Mouse (Mus musculus) neural tube, embryonic 14.5 days (tissue): ENCODE measurements around the gene Rps19. TPM values are rescaled to one million over a fixed set of nuclear protein-coding genes. Genes with fewer than 3 reads are reported as not detected.

Experiments
- polyA plus RNA-seq: library from polyadenylated mRNA; unstranded; fragments of >200 nt; fragmentation: Nextera tagmentation; extraction: Ambion mirVana; gene quantifications from 2 replicates; pipeline ENCODE4 v1.2.1, GENCODE M21; 2014

The Rps19 gene
- polyA plus RNA-seq, 1 experiment from 2014 or later, result 1,219 TPM

Other genes with a start within 250 kb of the Rps19 start
- gene Lypd3, start 247.8 kb upstream of the Rps19 start, polyA plus RNA-seq, result 0.16 TPM in 1 of 2 replicates, not detected in the other
- gene Tex101, start 207.7 kb upstream of the Rps19 start, polyA plus RNA-seq, result not detected in 2 replicates
- not detected in 2 replicates for gene BC049730, start 175.1 kb upstream of the Rps19 start, polyA plus RNA-seq
- gene Gm4763, start 157.5 kb upstream of the Rps19 start, polyA plus RNA-seq, result not detected in 2 replicates
- gene Cd177, start 124.1 kb upstream of the Rps19 start, polyA plus RNA-seq, result 0.11 TPM in 1 of 2 replicates, not detected in the other
- 0.99 and 1.2 TPM in 2 replicates for gene Ceacam10, start 107.2 kb upstream of the Rps19 start, polyA plus RNA-seq
- gene Gm9844, start 22.2 kb upstream of the Rps19 start, polyA plus RNA-seq, result 25.0 and 25.6 TPM in 2 replicates
- not detected in 2 replicates for gene Lypd4, start 14.4 kb upstream of the Rps19 start, polyA plus RNA-seq
- gene Dmrtc2, start 14.3 kb upstream of the Rps19 start, polyA plus RNA-seq, result 0.22 TPM in 1 of 2 replicates, not detected in the other
- 0.16 and 0.18 TPM in 2 replicates for gene Cd79a, start 13.0 kb downstream of the Rps19 start, polyA plus RNA-seq
- gene Arhgef1, start 18.5 kb downstream of the Rps19 start, polyA plus RNA-seq, result 65.6 and 71.6 TPM in 2 replicates
- gene Gm4881, start 60.1 kb downstream of the Rps19 start, polyA plus RNA-seq, result 1.2 and 1.5 TPM in 2 replicates
- 319 and 339 TPM in 2 replicates for gene Rabac1, start 88.4 kb downstream of the Rps19 start, polyA plus RNA-seq
- gene Atp1a3, start 121.6 kb downstream of the Rps19 start, polyA plus RNA-seq, result 414 and 429 TPM in 2 replicates
- 22.2 and 28.1 TPM in 2 replicates for gene Grik5, start 188.0 kb downstream of the Rps19 start, polyA plus RNA-seq
- gene Zfp574, start 188.2 kb downstream of the Rps19 start, polyA plus RNA-seq, result 24.6 and 27.3 TPM in 2 replicates